Mouse (Mus musculus): ENCODE measurements around the gene Pak7. TPM values are rescaled to one million over a fixed set of nuclear protein-coding genes. Genes with fewer than 3 reads are reported as not detected.
"Not testable (repeated sequence)": the region's sequence is repeated elsewhere in the genome, so short reads cannot be mapped to it uniquely, and the experiment has no call there.

The Pak7 gene
- polyA plus RNA-seq, 1 experiment, result 29.2 TPM

DNA sequence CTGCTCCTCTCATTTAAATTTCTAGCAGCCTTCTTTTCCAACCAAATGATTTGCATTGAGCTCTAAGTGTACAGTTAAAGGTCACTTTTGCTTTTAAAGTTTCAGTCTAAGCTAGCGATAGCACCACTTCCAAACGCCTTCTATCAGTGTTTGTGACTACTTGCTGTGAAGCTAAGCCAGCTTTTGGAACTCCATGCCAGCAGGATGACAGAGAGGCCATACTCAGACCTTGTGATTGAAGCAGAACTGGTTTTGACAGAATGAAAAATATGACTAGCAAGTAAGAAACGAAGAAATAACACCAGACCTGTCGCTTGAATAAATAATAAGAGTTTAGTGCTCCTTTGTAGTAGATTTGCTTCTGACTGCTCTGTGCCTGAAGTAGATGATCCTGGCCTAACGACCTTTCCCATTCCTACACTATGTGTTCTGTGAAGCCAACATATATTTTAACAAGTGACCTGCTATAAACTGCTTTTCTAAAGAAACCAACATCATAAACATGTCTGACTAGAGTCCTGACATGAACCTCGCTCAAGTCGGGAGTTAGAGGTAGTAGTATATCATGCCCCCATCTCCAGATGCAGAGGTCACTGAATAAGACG is 38.0 kb downstream of the Pak7 start:
- H3K4me3 ChIP-seq (ENCODE audit: insufficient read depth, low read length), result no peak overlapping the region
- TF ChIP-seq POLR2A (IDR thresholded peaks at IDR 0.05; ENCODE audit: extremely low read depth, insufficient read depth, low read length) (no peak), CTCF (IDR thresholded peaks at IDR 0.05; ENCODE audit: extremely low read depth, insufficient read depth, low read length) (no peak)
- H3K4me1 ChIP-seq (ENCODE audit: control insufficient read depth, insufficient read depth, low read length), result peaks cover 8% of the 10 kb centered on the region
- no peak overlapping the region; the same call in 1 of the 2 replicates for H3K27ac ChIP-seq (ENCODE audit: insufficient read depth, low read length)

DNA sequence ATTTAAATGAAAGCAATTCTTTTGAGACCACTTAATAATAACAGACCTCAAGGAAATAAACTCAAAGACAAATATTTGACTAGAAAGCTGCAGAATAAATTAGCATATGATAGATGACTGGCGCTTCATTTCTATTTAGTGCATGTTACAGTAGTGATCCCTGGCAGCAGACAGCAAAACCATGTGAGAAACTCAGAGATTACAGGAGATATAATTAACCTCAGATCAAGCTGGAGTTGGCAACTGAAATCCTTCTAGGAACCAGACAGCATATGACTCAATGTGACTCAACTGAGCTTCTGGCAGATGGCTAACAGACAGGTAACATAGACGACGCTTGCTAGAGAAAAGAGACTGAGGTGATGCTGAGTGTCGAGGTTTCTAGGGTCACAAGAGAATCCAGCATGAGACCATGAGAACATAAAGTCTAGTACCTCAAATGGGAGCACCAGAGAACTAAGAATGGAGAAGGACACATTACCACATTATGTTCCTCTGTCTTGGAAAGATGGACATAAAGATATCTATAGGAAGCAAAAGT is 43.5 kb downstream of the Pak7 start:
- not testable (repeated sequence) for H3K27ac ChIP-seq (ENCODE audit: insufficient read depth, low read length); H3K4me3 ChIP-seq (ENCODE audit: insufficient read depth, low read length); H3K4me1 ChIP-seq (ENCODE audit: control insufficient read depth, insufficient read depth, low read length)

DNA sequence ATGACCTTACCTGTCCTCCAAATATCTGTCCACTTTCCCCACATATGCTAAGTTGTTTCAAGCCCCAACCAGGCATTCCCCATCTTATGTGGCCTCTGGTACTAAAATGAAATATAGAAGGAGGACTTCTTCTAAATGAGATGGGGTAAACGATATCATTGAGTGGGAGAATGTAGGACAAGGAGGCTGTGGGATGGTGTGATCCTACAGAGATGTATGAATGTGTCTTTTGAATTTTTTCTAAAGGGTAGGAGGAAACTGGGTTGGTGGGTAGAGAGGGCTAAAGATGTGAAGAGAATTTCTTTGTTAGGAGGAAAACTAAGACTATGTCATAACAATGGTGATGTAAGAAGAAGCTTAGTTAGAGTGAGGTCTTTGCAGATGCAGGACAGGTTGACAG is 57.8 kb downstream of the Pak7 start:
- Histone ChIP-seq H3K4me3 (ENCODE audit: insufficient read depth, low read length) (no peak overlapping the region), H3K4me1 (ENCODE audit: control insufficient read depth, insufficient read depth, low read length) (peaks cover 1% of the 10 kb centered on the region; the same call in 1 of the 2 replicates), H3K27ac (ENCODE audit: insufficient read depth, low read length) (no peak overlapping the region)
- TF ChIP-seq CTCF (IDR thresholded peaks at IDR 0.05; ENCODE audit: extremely low read depth, insufficient read depth, low read length) (no peak), POLR2A (IDR thresholded peaks at IDR 0.05; ENCODE audit: extremely low read depth, insufficient read depth, low read length) (no peak)

DNA sequence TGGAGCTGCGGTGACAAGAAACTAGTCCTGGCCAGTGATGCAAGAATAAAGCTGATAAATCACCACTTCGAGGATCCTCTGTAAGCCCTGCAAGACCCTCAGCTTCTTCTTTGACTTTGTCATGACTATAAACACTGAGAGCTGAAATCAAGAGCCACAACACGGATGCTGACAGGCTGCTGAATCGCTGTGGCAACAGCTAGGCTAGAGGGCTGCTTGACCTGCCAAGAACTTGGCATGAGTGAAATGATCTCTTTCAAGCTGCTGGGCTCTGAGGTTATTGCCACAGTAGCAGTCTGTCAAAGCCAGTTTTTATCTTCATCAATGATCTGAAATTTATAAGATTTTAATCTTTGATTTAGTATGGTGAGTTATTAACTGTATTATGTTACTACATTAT is 62.1 kb downstream of the Pak7 start:
- Histone ChIP-seq H3K27ac (ENCODE audit: insufficient read depth, low read length) (no peak overlapping the region), H3K4me3 (ENCODE audit: insufficient read depth, low read length) (no peak overlapping the region), H3K4me1 (ENCODE audit: control insufficient read depth, insufficient read depth, low read length) (peaks cover 1% of the 10 kb centered on the region; the same call in 1 of the 2 replicates)
- TF ChIP-seq CTCF (IDR thresholded peaks at IDR 0.05; ENCODE audit: extremely low read depth, insufficient read depth, low read length) (no peak), POLR2A (IDR thresholded peaks at IDR 0.05; ENCODE audit: extremely low read depth, insufficient read depth, low read length) (no peak)

DNA sequence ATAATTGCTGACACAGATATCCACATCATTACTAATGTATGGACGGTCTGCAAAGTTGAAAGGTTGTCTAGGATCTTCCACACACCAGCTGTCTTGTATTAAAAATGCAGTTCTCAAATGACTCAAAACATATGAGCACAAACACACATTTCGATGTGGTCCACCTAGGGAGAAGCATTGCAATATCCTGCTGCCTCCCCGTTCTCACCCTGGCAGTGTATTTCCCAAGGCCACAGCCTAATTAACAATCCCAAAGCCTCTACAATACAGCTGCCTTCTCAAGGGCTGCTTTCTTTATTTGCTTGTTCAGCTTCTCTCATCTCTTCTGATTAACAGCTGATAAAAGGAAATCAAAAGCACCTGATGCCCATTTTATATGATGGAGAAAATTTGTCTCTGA is 78.5 kb downstream of the Pak7 start:
- Histone ChIP-seq H3K4me1 (ENCODE audit: control insufficient read depth, insufficient read depth, low read length) (no peaks in the 10 kb centered on the region; the same call in 1 of the 2 replicates), H3K4me3 (ENCODE audit: insufficient read depth, low read length) (no peak overlapping the region), H3K27ac (ENCODE audit: insufficient read depth, low read length) (no peak overlapping the region)
- TF ChIP-seq POLR2A (IDR thresholded peaks at IDR 0.05; ENCODE audit: extremely low read depth, insufficient read depth, low read length), result no peak

DNA sequence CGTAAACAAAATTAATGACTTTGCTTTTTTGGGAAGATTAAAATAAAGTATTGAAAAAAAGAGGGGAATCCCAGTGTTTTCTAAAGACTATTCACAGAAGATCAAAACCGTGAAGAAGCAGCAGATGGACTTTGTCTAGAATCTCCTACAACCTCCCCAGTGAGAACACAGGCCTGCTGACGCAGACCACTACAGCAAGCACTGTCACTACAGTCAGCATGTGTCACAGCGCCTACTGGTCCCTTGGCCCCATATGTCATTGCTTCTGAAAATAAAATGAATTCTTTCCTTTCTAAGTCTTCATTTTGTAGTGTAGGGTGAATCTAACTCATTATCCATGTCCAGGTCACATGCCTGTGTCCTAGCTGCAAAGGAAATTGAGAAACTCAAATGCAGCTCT is 79.0 kb downstream of the Pak7 start:
- no peaks in the 10 kb centered on the region; the same call in 1 of the 2 replicates for H3K4me1 ChIP-seq (ENCODE audit: control insufficient read depth, insufficient read depth, low read length)
- no peak overlapping the region for H3K27ac ChIP-seq (ENCODE audit: insufficient read depth, low read length)
- TF ChIP-seq POLR2A (IDR thresholded peaks at IDR 0.05; ENCODE audit: extremely low read depth, insufficient read depth, low read length) (no peak), CTCF (IDR thresholded peaks at IDR 0.05; ENCODE audit: extremely low read depth, insufficient read depth, low read length) (no peak)
- no peak overlapping the region for H3K4me3 ChIP-seq (ENCODE audit: insufficient read depth, low read length)

DNA sequence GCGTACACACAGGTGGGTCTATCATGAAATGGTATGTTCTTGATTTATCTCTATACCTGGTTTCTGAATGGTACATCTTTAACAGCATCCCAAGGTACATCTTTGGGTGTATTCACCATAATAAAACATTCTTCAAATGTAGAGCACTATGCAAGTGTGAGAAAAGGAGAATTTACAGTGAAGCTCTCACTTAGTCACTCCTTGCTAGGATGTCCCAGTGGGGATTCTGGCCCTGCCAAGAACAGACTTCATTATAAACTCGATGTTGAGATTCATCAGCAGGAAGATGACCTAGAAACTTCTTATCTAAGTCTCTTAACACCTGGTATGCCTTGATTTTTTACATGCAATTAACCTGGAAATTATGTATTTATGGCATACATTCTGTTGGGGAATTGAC is 85.6 kb downstream of the Pak7 start:
- TF ChIP-seq POLR2A (IDR thresholded peaks at IDR 0.05; ENCODE audit: extremely low read depth, insufficient read depth, low read length) (no peak), CTCF (IDR thresholded peaks at IDR 0.05; ENCODE audit: extremely low read depth, insufficient read depth, low read length) (no peak)
- Histone ChIP-seq H3K27ac (ENCODE audit: insufficient read depth, low read length) (no peak overlapping the region), H3K4me3 (ENCODE audit: insufficient read depth, low read length) (no peak overlapping the region), H3K4me1 (ENCODE audit: control insufficient read depth, insufficient read depth, low read length) (no peaks in the 10 kb centered on the region)

DNA sequence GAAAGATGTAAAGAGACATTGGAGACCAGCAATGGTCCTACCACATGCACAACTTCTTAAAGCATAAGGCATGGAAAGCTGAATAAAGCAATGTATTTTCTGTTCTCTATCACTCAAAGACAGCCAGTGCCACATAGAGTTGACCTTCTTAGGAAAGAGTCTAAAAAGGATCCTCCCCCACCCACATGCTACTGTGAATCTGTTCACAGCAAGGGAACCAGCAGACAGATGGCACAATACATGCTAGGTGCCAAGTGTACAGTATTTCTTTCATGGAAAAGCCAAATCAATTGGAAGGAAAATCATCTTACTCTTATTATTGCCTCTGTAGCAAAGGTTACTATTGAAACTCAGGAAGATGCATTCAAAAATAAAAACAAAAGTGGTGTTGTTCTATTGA is 86.4 kb downstream of the Pak7 start:
- H3K4me1 ChIP-seq (ENCODE audit: control insufficient read depth, insufficient read depth, low read length), result no peaks in the 10 kb centered on the region
- no peak overlapping the region for H3K4me3 ChIP-seq (ENCODE audit: insufficient read depth, low read length)
- no peak overlapping the region for H3K27ac ChIP-seq (ENCODE audit: insufficient read depth, low read length)
- TF ChIP-seq POLR2A (IDR thresholded peaks at IDR 0.05; ENCODE audit: extremely low read depth, insufficient read depth, low read length) (no peak), CTCF (IDR thresholded peaks at IDR 0.05; ENCODE audit: extremely low read depth, insufficient read depth, low read length) (no peak)

DNA sequence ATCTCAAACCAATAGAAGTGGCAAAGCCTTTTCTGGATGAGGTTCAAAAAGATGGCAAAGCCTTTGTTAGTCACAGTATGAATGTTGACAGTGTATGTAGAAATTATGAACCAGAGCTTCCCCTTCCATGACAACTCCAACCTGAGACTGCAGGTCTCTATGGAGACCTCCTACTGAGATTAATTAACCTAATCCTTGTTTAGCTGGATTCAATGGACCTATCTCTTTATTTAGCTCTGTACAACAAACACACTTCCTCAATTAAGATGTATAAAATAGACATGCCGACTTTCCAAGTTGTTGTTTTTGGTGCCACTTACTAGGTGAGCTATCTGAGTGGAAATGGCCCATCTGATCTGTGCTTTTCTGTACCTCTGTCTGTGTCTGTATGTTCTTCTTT is 90.4 kb downstream of the Pak7 start:
- TF ChIP-seq CTCF (IDR thresholded peaks at IDR 0.05; ENCODE audit: extremely low read depth, insufficient read depth, low read length), result no peak
- no peak for TF ChIP-seq POLR2A (IDR thresholded peaks at IDR 0.05; ENCODE audit: extremely low read depth, insufficient read depth, low read length)
- no peaks in the 10 kb centered on the region for H3K4me1 ChIP-seq (ENCODE audit: control insufficient read depth, insufficient read depth, low read length)
- no peak overlapping the region for H3K27ac ChIP-seq (ENCODE audit: insufficient read depth, low read length)
- no peak overlapping the region for H3K4me3 ChIP-seq (ENCODE audit: insufficient read depth, low read length)

DNA sequence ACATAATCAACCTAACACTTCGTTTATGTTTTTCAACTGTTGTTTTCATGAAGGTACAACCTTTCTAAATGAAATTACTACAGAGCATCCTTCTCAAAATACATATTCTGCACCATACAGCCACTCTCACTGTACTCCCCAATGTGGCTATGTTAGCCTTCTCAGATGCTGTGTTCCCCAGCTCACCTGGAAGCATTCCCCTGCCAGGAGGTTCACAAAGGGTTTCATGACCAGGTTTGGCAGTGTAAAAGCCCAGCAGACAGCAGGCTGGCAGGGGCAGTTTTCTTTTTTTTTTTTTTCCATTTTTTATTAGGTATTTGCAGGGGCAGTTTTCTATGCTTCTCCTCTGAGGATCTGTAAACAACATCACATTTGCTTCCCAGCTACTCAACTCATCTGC is 105.7 kb downstream of the Pak7 start:
- H3K4me1 ChIP-seq (ENCODE audit: control insufficient read depth, insufficient read depth, low read length), result no peaks in the 10 kb centered on the region
- H3K4me3 ChIP-seq (ENCODE audit: insufficient read depth, low read length), result no peak overlapping the region
- no peak for TF ChIP-seq CTCF (IDR thresholded peaks at IDR 0.05; ENCODE audit: extremely low read depth, insufficient read depth, low read length)
- no peak for TF ChIP-seq POLR2A (IDR thresholded peaks at IDR 0.05; ENCODE audit: extremely low read depth, insufficient read depth, low read length)
- H3K27ac ChIP-seq (ENCODE audit: insufficient read depth, low read length), result no peak overlapping the region

DNA sequence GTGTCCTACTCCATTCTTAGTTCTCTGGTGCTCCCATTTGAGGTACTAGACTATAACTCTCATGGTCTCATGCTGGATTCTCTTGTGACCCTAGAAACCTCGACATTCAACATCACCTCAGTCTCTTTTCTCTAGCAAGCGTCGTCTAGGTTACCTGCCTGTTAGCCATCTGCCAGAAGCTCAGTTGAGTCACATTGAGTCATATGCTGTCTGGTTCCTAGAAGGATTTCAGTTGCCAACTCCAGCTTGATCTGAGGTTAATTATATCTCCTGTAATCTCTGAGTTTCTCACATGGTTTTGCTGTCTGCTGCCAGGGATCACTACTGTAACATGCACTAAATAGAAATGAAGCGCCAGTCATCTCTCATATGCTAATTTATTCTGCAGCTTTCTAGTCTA is 145.8 kb downstream of the Pak7 start:
- not testable (repeated sequence) for H3K27ac ChIP-seq (ENCODE audit: insufficient read depth, low read length); H3K4me1 ChIP-seq (ENCODE audit: control insufficient read depth, insufficient read depth, low read length); H3K4me3 ChIP-seq (ENCODE audit: insufficient read depth, low read length)

Data from cortical plate, adult 2 months (tissue).